8 mouse cellular contexts compared by ENCODE assay signal in the genomic region with DNA sequence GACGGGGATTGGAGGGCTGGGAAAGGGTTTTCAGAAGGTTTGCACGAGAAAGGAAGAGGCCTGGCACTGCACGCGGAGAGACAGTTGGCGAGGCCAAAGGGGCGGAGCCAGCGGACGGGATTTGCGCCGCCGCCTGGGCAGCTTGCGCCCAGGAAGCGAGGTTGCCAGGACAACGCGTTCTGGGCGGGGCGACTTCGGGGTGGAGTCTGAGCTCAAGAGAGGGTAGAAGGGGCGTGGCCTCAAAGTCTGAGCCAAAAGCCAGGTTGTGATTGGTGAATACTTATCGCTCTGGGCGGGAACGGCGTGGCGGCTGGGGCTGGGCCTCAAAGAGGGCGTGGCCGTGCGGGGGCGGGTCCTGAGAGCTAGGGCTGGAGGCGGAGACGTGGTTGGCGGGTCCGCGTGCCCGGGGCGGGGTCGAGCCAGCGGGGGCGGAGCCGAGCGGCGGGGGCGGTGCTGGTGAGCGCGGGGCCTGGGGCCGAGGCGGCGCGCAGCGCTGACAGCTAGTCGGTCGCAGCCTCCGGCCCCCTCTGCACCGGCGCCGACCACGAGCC. TPM values are rescaled to one million over a fixed set of nuclear protein-coding genes. Genes with fewer than 3 reads are reported as not detected.
DNase-seq lines count a peak whose midpoint lies in the region; ATAC-seq and TF ChIP-seq lines count a peak whose summit lies in the region.

A gene (plus strand): TSS at position 487 of the 551 bp plus-strand sequence.

- DNase-seq in B cell, adult 2 months, result peak; percentile 90 to 94
- DNase-seq in brain, embryonic 18.5 days (ENCODE audit: low read depth, low spot score), result peak; percentile 97
- peak; percentile 100 for DNase-seq in heart, embryonic 10.5 days (ENCODE audit: low spot score)
- DNase-seq in limb, embryonic 14.5 days (ENCODE audit: low spot score), result peak; percentile 99
- peak; percentile 99 for DNase-seq in midbrain, postnatal 0 days (ENCODE audit: low spot score)
- peak; percentile 61 to 91 for DNase-seq in spleen, postnatal 10 days (ENCODE audit: low spot score in 2 of 2)

- peaks cover 62% of the 10 kb centered on the region for H3K27me3 ChIP-seq in erythroblast, embryonic 14.5 days (ENCODE audit: control insufficient read depth)
- peaks cover 74% of the 10 kb centered on the region for H3K27me3 ChIP-seq in heart, embryonic 10.5 days (ENCODE audit: insufficient read depth, poor library complexity, severe bottlenecking)
- H3K27me3 ChIP-seq in kidney, embryonic 14.5 days (ENCODE audit: control insufficient read depth, insufficient read depth, low read length), result peaks cover 20% of the 10 kb centered on the region
- H3K27me3 ChIP-seq in limb, embryonic 14.5 days (ENCODE audit: control insufficient read depth, insufficient read depth, low read length), result peaks cover 15% of the 10 kb centered on the region
- no peaks in the 10 kb centered on the region for H3K27me3 ChIP-seq in midbrain, postnatal 0 days (ENCODE audit: insufficient read depth, low read length)

- H3K36me3 ChIP-seq in erythroblast, embryonic 14.5 days (ENCODE audit: control insufficient read depth), result no peaks in the 10 kb centered on the region
- no peaks in the 10 kb centered on the region for H3K36me3 ChIP-seq in heart, embryonic 10.5 days
- no peaks in the 10 kb centered on the region for H3K36me3 ChIP-seq in kidney, embryonic 14.5 days (ENCODE audit: control insufficient read depth, insufficient read depth, low read length)
- H3K36me3 ChIP-seq in limb, embryonic 14.5 days (ENCODE audit: control insufficient read depth, insufficient read depth, low read length), result no peaks in the 10 kb centered on the region
- H3K36me3 ChIP-seq in midbrain, postnatal 0 days (ENCODE audit: insufficient read depth, low read length), result no peaks in the 10 kb centered on the region

- peak within 1 kb of the TSS; percentile 50 for H3K9ac ChIP-seq in kidney, embryonic 14.5 days (ENCODE audit: low read depth, low read length)
- peak within 1 kb of the TSS; percentile 61 for H3K9ac ChIP-seq in limb, embryonic 14.5 days (ENCODE audit: low read depth, low read length, severe bottlenecking)
- H3K9ac ChIP-seq in midbrain, postnatal 0 days (replicated peaks; ENCODE audit: low read length, poor library complexity, severe bottlenecking), result peak within 1 kb of the TSS; percentile 74

- ATAC-seq in kidney, embryonic 14.5 days (ENCODE audit: low FRiP score, low TSS enrichment), result peak; percentile 95
- peak; percentile 97 for ATAC-seq in limb, embryonic 14.5 days (ENCODE audit: low FRiP score, low read depth)
- peak; percentile 91 for ATAC-seq in midbrain, postnatal 0 days (ENCODE audit: low FRiP score)

- WGBS in heart, embryonic 10.5 days, result under 1% methylated on average over 54 of the region's 56 CpGs
- WGBS in kidney, embryonic 14.5 days, result under 1% methylated on average over 48 of the region's 56 CpGs
- 1% methylated on average over 23 of the region's 56 CpGs for WGBS in limb, embryonic 14.5 days
- under 1% methylated on average over 38 of the region's 56 CpGs for WGBS in midbrain, postnatal 0 days

- TF ChIP-seq POLR2A in limb, embryonic 14.5 days (IDR thresholded peaks at IDR 0.05; ENCODE audit: borderline replicate concordance, extremely low read depth, insufficient read depth, insufficient read length), result no peak

- peaks cover 6% of the 10 kb centered on the region for H3K9me3 ChIP-seq in erythroblast, embryonic 14.5 days (ENCODE audit: control insufficient read depth, low read length)
- H3K9me3 ChIP-seq in heart, embryonic 10.5 days, result no peaks in the 10 kb centered on the region
- H3K9me3 ChIP-seq in kidney, embryonic 14.5 days (ENCODE audit: control insufficient read depth, low read length), result no peaks in the 10 kb centered on the region
- no peaks in the 10 kb centered on the region for H3K9me3 ChIP-seq in limb, embryonic 14.5 days (ENCODE audit: control insufficient read depth, low read length)
- H3K9me3 ChIP-seq in midbrain, postnatal 0 days (ENCODE audit: low read length), result no peaks in the 10 kb centered on the region

- TF ChIP-seq CTCF in midbrain, postnatal 0 days (IDR thresholded peaks at IDR 0.05), result peak; percentile 55

- peak within 1 kb of the TSS; percentile 80 for H3K27ac ChIP-seq in heart, embryonic 10.5 days
- no peak within 1 kb of the TSS for H3K27ac ChIP-seq in kidney, embryonic 14.5 days (ENCODE audit: low read depth, low read length)
- peak within 1 kb of the TSS; percentile 44; the same call in 1 of the 2 replicates for H3K27ac ChIP-seq in limb, embryonic 14.5 days (replicated peaks; ENCODE audit: low read depth, low read length)
- peak within 1 kb of the TSS; percentile 80 for H3K27ac ChIP-seq in midbrain, postnatal 0 days (ENCODE audit: low read depth, low read length)

- H3K4me3 ChIP-seq in erythroblast, embryonic 14.5 days (replicated peaks), result peak within 1 kb of the TSS; percentile 47
- peak within 1 kb of the TSS; percentile 77 for H3K4me3 ChIP-seq in heart, embryonic 10.5 days
- H3K4me3 ChIP-seq in kidney, embryonic 14.5 days (ENCODE audit: low read length), result peak within 1 kb of the TSS; percentile 46
- peak within 1 kb of the TSS; percentile 66 for H3K4me3 ChIP-seq in limb, embryonic 14.5 days (replicated peaks; ENCODE audit: low read length)
- peak within 1 kb of the TSS; percentile 70 for H3K4me3 ChIP-seq in midbrain, postnatal 0 days (ENCODE audit: low read depth, low read length)

- peaks cover 16% of the 10 kb centered on the region for H3K4me1 ChIP-seq in erythroblast, embryonic 14.5 days (ENCODE audit: control insufficient read depth)
- peaks cover 32% of the 10 kb centered on the region for H3K4me1 ChIP-seq in heart, embryonic 10.5 days
- H3K4me1 ChIP-seq in kidney, embryonic 14.5 days (ENCODE audit: control insufficient read depth, insufficient read depth, low read length), result peaks cover 9% of the 10 kb centered on the region; the same call in 1 of the 2 replicates
- H3K4me1 ChIP-seq in limb, embryonic 14.5 days (ENCODE audit: control insufficient read depth, insufficient read depth, low read length), result peaks cover 6% of the 10 kb centered on the region
- H3K4me1 ChIP-seq in midbrain, postnatal 0 days (ENCODE audit: insufficient read depth, low read length), result no peaks in the 10 kb centered on the region

- peak within 1 kb of the TSS; percentile 83 for H3K4me2 ChIP-seq in kidney, embryonic 14.5 days (replicated peaks; ENCODE audit: low read depth, low read length)
- peak within 1 kb of the TSS; percentile 98 for H3K4me2 ChIP-seq in limb, embryonic 14.5 days (replicated peaks; ENCODE audit: low read depth, low read length, severe bottlenecking)
- peak within 1 kb of the TSS; percentile 96 for H3K4me2 ChIP-seq in midbrain, postnatal 0 days (ENCODE audit: low read depth, low read length, poor library complexity, severe bottlenecking)

RNA-seq across cellular contexts. Expression of the gene that starts here (rescaled TPM):
- polyA plus RNA-seq in erythroblast, embryonic 14.5 days (2012), result not detected in 2 replicates
- polyA plus RNA-seq in heart, embryonic 10.5 days (2016; fragmentation: Nextera tagmentation; extraction: Ambion mirVana), result 4.4 and 5.9 TPM in 2 replicates
- polyA plus RNA-seq in kidney, embryonic 14.5 days (2014; fragmentation: Nextera tagmentation; extraction: Ambion mirVana), result 4.7 and 5.8 TPM in 2 replicates
- 24.8 and 30.8 TPM in 2 replicates for polyA plus RNA-seq in limb, embryonic 14.5 days (2012; rRNA removed)
- 6.4 and 6.6 TPM in 2 replicates for polyA plus RNA-seq in limb, embryonic 14.5 days (2014; fragmentation: Nextera tagmentation; extraction: Ambion mirVana)
- 33.2 and 36.0 TPM in 2 replicates for total RNA-seq in midbrain, postnatal 0 days (2014; rRNA removed)
- polyA plus RNA-seq in midbrain, postnatal 0 days (2015; fragmentation: Nextera tagmentation; extraction: Ambion mirVana), result 52.0 and 55.3 TPM in 2 replicates
